Mouse (Mus musculus) intestine, embryonic 14.5 days (tissue): ENCODE measurements at regions not wholly inside any gene's neighbourhood (a gene's known extent, or its start where the extent isn't known, plus 50 kb on each side); places are given as distances from the start of the nearest gene placed in this dataset.

Source experiments
- ATAC-seq: fragments of 200-750 bp; cut with Nextera tagmentation; replicated peaks from 2 replicates; pipeline ENCODE4 v1.8.0; 2017; ENCODE audit warnings: low read depth, moderate number of reproducible peaks, moderate TSS enrichment, moderate library complexity; ENCODE audit not compliant: low FRiP score, low TSS enrichment
- DNase-seq: peaks from one replicate; pipeline ENCODE4 v3.0.0-alpha.2; 2018; ENCODE audit warnings: low spot score
- H3K27ac ChIP-seq: fragments of 300-500 bp; sonication (generic); 2 replicates; pipeline ENCODE4 v1.5.1; 2014; ENCODE audit warnings: low read depth, mild to moderate bottlenecking, control low read depth
- H3K27me3 ChIP-seq: fragments of 300-500 bp; sonication (generic); replicated peaks from 2 replicates; pipeline ENCODE4 v1.6.1; 2014; ENCODE audit warnings: low read length, control low read depth; ENCODE audit not compliant: control insufficient read depth, insufficient read depth
- H3K36me3 ChIP-seq: fragments of 300-500 bp; sonication (generic); 2 replicates; pipeline ENCODE4 v1.6.1; 2014; ENCODE audit warnings: low read length, control low read depth; ENCODE audit not compliant: control insufficient read depth, insufficient read depth
- H3K4me1 ChIP-seq: fragments of 300-500 bp; sonication (generic); replicated peaks from 2 replicates; pipeline ENCODE4 v1.6.1; 2014; ENCODE audit warnings: low read length, control low read depth, mixed read lengths; ENCODE audit not compliant: control insufficient read depth, insufficient read depth
- H3K4me2 ChIP-seq: fragments of 300-500 bp; sonication (generic); 2 replicates; pipeline ENCODE4 v1.6.1; 2014; ENCODE audit warnings: low read length
- H3K4me3 ChIP-seq: fragments of 300-500 bp; sonication (generic); 2 replicates; pipeline ENCODE4 v1.5.1; 2014; ENCODE audit warnings: low read depth, low read length, control low read depth, mixed read lengths
- H3K9ac ChIP-seq: fragments of 300-500 bp; sonication (generic); 2 replicates; pipeline ENCODE4 v1.6.1; 2014; ENCODE audit warnings: mild to moderate bottlenecking, low read length
- H3K9me3 ChIP-seq: fragments of 300-500 bp; sonication (generic); 2 replicates; pipeline ENCODE4 v1.6.1; 2016; ENCODE audit warnings: low read length, control low read depth; ENCODE audit not compliant: control insufficient read depth
- WGBS: fragments of 180-500 bp; shearing (Covaris S2); extraction: QIAGEN DNeasy Blood & Tissue Kit; methylation state at CpG from one replicate; pipeline ENCODE4 v1.1.7; 2014; 5-methylcytosine and 5-hydroxymethylcytosine counted together

DNA sequence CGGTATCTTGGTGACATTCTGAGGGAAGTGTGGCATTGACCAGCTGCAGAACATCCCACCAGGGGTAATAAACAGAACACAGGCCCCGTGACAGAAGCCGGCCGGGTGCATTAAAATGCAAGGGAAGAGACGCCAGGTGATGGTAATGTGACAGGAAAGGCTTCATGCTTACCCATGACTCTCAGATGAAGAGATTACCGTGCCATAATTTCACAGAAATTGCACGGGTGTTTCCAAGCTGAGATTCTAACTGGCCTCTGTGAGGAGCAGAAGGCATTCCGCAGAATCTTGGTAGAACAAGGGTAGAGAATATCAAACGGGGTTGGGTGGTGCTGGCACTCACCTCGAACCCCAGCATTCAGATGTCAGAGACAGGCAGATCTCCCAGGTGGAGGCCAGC lies 362.4 kb upstream of the 3110018I06Rik start:
- Histone ChIP-seq H3K4me1 (no peaks in the 10 kb centered on the region), H3K4me3 (no peak overlapping the region), H3K9ac (no peak overlapping the region), H3K27me3 (no peaks in the 10 kb centered on the region), H3K9me3 (no peaks in the 10 kb centered on the region), H3K27ac (no peak overlapping the region), H3K36me3 (no peaks in the 10 kb centered on the region), H3K4me2 (no peak overlapping the region)
- ATAC-seq: no peak
- DNase-seq: no peak
- WGBS: 67% methylated on average over 10 of the region's 10 CpGs

DNA sequence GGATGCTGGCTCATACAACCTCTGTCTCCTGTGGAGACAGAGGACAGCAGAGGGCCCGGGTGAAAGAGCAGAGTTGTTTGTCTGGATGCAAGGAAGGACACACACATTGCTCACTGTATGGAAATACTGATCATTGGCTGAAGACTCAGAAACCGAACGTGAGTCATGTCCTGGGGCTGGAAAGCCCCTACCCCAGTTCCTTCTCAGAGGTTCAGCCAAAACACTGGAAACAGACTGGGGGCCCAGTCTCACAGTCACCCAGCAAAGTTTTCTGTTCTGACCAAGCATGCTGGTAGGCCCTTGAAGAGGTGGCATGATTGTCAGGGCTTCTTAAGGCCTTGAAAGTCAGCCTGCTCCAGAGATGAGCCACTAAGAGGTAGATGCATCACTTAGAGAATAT lies 360.8 kb upstream of the 3110018I06Rik start:
- DNase-seq: no peak
- Histone ChIP-seq H3K4me3 (no peak overlapping the region), H3K9me3 (no peaks in the 10 kb centered on the region), H3K27me3 (no peaks in the 10 kb centered on the region), H3K4me2 (no peak overlapping the region), H3K9ac (no peak overlapping the region), H3K36me3 (no peaks in the 10 kb centered on the region), H3K27ac (no peak overlapping the region), H3K4me1 (no peaks in the 10 kb centered on the region)
- 73% methylated on average over 3 of the region's 3 CpGs for WGBS
- ATAC-seq: no peak

DNA sequence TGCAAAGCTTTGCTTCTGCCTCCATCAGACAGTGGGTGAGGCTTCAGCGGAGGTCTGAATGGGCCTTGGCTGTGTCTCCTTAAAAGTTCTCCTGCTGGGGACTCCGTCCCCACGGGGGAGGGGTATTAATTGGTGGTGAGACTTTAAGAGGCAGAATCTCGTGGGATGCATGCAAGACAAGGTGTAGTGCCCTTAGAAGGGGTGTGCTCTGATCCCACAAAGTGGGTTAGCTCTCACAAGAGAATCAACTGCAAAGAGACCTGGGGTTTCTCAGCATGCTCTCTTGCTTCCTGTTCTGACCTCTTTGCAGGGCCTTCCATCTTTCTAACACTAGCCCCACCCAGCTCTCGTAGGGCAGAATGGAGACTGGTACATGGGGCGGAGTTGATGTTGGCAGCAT lies 359.2 kb upstream of the 3110018I06Rik start:
- Histone ChIP-seq H3K4me1 (no peaks in the 10 kb centered on the region), H3K4me3 (no peak overlapping the region), H3K27me3 (no peaks in the 10 kb centered on the region), H3K9ac (no peak overlapping the region), H3K9me3 (no peaks in the 10 kb centered on the region), H3K4me2 (no peak overlapping the region), H3K36me3 (no peaks in the 10 kb centered on the region), H3K27ac (no peak overlapping the region)
- WGBS: 74% methylated on average over 6 of the region's 6 CpGs
- DNase-seq (no peak), ATAC-seq (no peak)

DNA sequence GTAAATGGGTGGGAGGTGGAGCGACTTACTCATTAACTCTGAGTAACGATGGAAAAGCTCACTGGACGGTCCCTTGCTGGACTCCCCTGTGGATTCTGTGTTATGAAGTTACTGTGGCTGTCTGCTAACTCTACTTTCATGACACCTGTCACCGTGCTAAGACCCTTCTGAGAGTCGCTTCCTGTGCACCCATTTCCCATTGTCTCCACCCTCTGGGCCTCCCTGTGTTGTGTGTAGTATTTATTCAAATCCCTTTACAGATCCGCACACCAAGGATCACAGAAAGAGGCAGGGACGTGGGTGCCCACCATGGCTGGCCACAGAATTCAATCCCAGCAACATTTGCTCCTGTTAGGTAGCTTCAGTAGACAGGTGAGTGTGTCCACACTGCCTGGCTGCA lies 357.1 kb upstream of the 3110018I06Rik start:
- Histone ChIP-seq H3K9me3 (no peaks in the 10 kb centered on the region), H3K9ac (no peak overlapping the region), H3K27me3 (no peaks in the 10 kb centered on the region), H3K27ac (no peak overlapping the region), H3K4me2 (no peak overlapping the region), H3K4me1 (no peaks in the 10 kb centered on the region), H3K4me3 (no peak overlapping the region), H3K36me3 (no peaks in the 10 kb centered on the region)
- DNase-seq (no peak), ATAC-seq (no peak)
- WGBS: 77% methylated on average over 7 of the region's 7 CpGs

DNA sequence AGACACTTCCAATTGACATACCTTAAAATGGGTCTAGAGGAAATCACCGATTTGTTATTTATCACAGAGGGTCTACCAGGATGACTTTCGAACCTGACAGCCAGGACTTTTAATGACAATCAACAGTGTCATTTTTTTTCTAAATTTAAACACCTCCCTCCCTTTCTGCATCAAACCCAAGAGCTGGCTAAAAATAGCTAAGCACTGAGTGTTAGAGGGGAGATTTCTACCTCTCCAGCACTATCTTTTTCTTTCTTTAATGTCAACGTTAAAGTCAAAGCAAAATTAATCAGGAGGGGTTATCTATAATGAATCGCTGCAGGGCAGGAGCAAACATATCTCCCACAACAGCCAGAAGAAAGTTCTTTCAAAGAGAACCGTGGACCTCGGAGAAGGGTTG lies 356.6 kb upstream of the 3110018I06Rik start:
- Histone ChIP-seq H3K9ac (no peak overlapping the region), H3K4me1 (no peaks in the 10 kb centered on the region), H3K27ac (no peak overlapping the region), H3K9me3 (no peaks in the 10 kb centered on the region), H3K4me3 (no peak overlapping the region), H3K4me2 (no peak overlapping the region), H3K27me3 (no peaks in the 10 kb centered on the region), H3K36me3 (no peaks in the 10 kb centered on the region)
- WGBS: 61% methylated on average over 6 of the region's 6 CpGs
- ATAC-seq (no peak), DNase-seq (no peak)

DNA sequence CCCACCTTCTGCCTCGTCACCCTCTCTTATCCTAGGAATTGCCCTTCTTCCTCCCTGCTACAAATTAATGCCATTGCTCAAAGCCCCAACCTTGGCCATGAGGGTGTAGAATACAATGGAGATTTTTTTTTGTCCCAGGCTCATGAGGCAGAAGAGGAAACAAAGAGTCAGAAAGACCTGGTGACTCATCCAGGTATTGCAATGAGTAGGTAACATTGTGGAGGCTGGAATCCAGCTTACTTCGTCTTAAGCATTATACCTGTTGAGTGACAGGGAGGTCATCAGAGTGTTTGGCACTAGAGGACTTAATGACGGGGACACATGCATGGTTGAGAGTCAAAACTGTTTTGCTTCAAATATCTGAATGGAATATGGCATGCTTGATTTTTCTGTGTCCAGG lies 355.9 kb upstream of the 3110018I06Rik start:
- Histone ChIP-seq H3K36me3 (no peaks in the 10 kb centered on the region), H3K27me3 (no peaks in the 10 kb centered on the region), H3K4me3 (no peak overlapping the region), H3K4me1 (no peaks in the 10 kb centered on the region), H3K9ac (no peak overlapping the region), H3K9me3 (no peaks in the 10 kb centered on the region), H3K4me2 (no peak overlapping the region), H3K27ac (no peak overlapping the region)
- ATAC-seq: no peak
- WGBS: 70% methylated on average over 3 of the region's 3 CpGs
- no peak for DNase-seq

DNA sequence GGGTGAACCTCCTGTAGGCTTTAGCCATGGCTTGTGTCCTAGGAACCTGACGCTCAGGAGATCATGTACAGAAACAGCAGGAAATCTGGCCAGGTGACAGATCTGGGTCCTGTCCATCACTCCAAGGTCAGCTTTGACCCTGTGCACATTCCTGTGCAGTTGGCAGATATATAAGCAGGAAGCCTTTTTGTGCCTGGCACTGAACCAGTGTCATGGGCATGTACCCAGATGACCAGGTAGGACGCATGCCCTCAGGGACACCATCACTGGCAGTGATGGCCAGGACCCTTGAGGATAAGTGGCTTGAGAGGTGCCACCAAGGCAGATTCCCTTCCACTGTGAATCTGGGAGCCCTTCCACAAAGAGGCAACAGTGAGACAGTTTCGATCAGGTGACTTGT lies 354.1 kb upstream of the 3110018I06Rik start:
- Histone ChIP-seq H3K4me3 (no peak overlapping the region), H3K4me2 (no peak overlapping the region), H3K9me3 (no peaks in the 10 kb centered on the region), H3K9ac (no peak overlapping the region), H3K36me3 (no peaks in the 10 kb centered on the region), H3K27ac (no peak overlapping the region), H3K27me3 (no peaks in the 10 kb centered on the region), H3K4me1 (no peaks in the 10 kb centered on the region)
- no peak for ATAC-seq
- 94% methylated on average over 3 of the region's 3 CpGs for WGBS
- DNase-seq: no peak

DNA sequence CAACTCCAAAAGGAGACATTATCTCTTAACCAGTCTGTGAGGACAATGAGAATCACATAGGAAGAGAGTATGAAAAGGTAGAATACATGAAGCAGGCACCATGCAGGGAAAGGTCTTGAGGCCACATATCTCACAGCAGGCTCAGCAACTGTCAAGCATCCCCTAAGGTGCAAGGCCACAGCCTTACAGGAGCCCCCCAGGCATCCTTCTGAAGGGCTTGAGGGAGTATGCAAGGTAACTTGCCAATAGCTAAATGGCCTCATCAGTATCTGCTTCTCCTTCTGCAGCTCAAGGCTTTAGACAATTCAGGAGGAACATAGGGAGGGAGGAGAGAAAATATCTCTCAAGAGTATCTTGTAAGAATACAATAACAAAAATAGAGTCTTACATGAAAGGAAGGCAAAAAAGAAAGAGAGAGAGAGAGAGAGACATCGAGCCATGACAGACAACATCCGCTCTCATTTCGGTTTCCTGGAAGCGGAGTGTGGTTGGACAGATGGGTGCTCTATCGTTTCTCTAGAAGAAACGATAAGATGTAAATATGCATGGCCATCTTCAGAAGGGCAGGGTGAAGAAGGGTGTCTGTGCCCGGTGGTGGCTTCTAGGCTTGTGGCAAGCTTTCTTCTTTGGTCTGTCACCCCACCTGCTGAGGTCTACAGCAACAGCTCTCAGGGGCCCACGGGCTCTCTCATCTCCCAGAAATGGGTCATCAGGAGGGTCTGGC lies 349.6 kb upstream of the 3110018I06Rik start:
- Histone ChIP-seq H3K4me1 (no peaks in the 10 kb centered on the region), H3K4me3 (no peak overlapping the region), H3K27me3 (no peaks in the 10 kb centered on the region), H3K27ac (no peak overlapping the region), H3K9me3 (no peaks in the 10 kb centered on the region), H3K4me2 (no peak overlapping the region), H3K36me3 (no peaks in the 10 kb centered on the region), H3K9ac (no peak overlapping the region)
- ATAC-seq: no peak
- WGBS: 94% methylated on average over 8 of the region's 8 CpGs
- no peak for DNase-seq

DNA sequence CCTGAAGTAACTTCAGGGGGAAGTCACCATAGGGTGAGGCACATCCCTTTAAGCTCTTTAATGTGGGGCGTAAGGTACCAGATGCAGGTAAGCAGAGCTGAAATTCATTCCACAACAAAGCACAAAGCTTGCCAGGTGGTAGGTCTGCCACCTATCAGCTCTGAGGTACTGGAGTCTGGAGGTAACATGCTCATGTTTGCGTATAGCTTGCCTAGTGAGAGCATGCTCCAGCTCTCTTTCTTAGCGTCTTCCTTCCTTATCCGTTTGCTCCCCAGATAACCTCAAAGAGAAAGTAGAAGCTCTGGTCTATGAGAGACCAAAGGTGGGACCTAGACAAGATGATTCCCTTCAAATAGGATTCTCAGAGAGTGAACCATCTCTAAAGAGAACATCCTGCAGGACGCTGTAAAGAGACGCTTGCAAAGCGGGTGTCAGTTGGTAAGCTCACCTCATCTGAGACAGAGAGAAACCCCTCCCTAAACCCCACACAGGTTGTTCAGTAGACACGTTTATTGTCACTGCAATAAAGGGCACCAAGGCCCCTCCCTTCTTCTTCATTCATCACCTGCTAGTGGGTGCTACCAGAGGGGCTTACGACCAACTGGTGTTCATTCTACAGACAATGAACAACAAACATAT lies 347.4 kb upstream of the 3110018I06Rik start:
- H3K36me3 ChIP-seq: no peaks in the 10 kb centered on the region
- ATAC-seq: no peak
- DNase-seq: no peak
- H3K4me1 ChIP-seq: no peaks in the 10 kb centered on the region
- H3K9ac ChIP-seq: no peak overlapping the region
- 82% methylated on average over 9 of the region's 9 CpGs for WGBS
- H3K4me2 ChIP-seq: no peak overlapping the region
- H3K27me3 ChIP-seq: no peaks in the 10 kb centered on the region
- H3K9me3 ChIP-seq: no peaks in the 10 kb centered on the region
- H3K4me3 ChIP-seq: no peak overlapping the region
- no peak overlapping the region for H3K27ac ChIP-seq
